Mouse (Mus musculus) olfactory bulb, adult 2 months (tissue): ENCODE results near the gene Klhdc7a. TPM values are rescaled to one million over a fixed set of nuclear protein-coding genes. Genes with fewer than 3 reads are reported as not detected.

Source experiments
- H3K27ac ChIP-seq: fragments of 200-500 bp; 2 replicates; pipeline ENCODE4 v1.5.1; 2012; ENCODE audit warnings: low read depth, low read length; ENCODE audit not compliant: insufficient read depth
- H3K4me1 ChIP-seq: fragments of 200-500 bp; 2 replicates; pipeline ENCODE4 v1.6.1; 2012; ENCODE audit warnings: low read length; ENCODE audit not compliant: control insufficient read depth, insufficient read depth
- H3K4me3 ChIP-seq: fragments of 200-500 bp; 2 replicates; pipeline ENCODE4 v1.5.1; 2012; ENCODE audit warnings: mild to moderate bottlenecking, low read depth, low read length, moderate library complexity; ENCODE audit not compliant: insufficient read depth
- CTCF ChIP-seq: fragments of 200-500 bp; IDR thresholded peaks from 2 replicates; pipeline ENCODE4 v1.5.1; 2012; ENCODE audit warnings: low read depth, mild to moderate bottlenecking, low read length, moderate library complexity; ENCODE audit not compliant: insufficient read depth
- POLR2A ChIP-seq: fragments of 200-500 bp; IDR thresholded peaks from 2 replicates; pipeline ENCODE4 v1.6.1; 2012; ENCODE audit warnings: mild to moderate bottlenecking, low read depth, low read length, moderate library complexity; ENCODE audit not compliant: insufficient read depth
- WGBS: fragments of 180-500 bp; shearing (Covaris S2); methylation state at CpG from one replicate; pipeline ENCODE4 v1.1.7; 2018; 5-methylcytosine and 5-hydroxymethylcytosine counted together
- polyA plus RNA-seq: library from polyadenylated mRNA; stranded (reverse); fragments of >200 nt; gene quantifications from 2 replicates; pipeline ENCODE4 v1.2.4, GENCODE M21; 2012; ENCODE audit warnings: low replicate concordance; ENCODE audit not compliant: missing spikeins, insufficient read depth, insufficient read length

Klhdc7a gene
- polyA plus RNA-seq, 1 experiment = not detected

DNA sequence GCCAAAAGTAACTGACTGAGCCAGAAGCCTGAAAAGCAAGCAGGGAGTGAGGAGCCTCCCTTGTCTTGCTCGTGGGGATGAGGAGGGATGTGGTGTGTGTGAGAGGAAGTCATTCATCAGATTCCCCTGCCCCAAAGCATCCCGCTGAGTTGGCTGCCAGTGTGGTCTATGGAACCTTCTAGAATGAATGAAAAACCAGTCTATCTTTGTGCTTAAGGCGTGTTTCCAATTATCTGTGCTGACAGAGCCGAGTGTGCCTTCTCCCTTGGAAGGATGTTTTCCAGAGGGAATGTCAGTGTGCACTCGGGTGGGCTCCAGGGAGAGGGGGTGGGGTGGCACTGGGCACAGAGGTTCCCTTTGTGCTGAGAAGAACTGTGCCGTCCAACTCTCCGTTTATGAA lies 19.2 kb downstream of the Klhdc7a start:
- TF ChIP-seq CTCF (no peak), POLR2A (no peak)
- 19% methylated on average over 7 of the region's 7 CpGs for WGBS
- Histone ChIP-seq H3K4me1 (peaks cover 14% of the 10 kb centered on the region), H3K4me3 (no peak overlapping the region), H3K27ac (no peak overlapping the region)

DNA sequence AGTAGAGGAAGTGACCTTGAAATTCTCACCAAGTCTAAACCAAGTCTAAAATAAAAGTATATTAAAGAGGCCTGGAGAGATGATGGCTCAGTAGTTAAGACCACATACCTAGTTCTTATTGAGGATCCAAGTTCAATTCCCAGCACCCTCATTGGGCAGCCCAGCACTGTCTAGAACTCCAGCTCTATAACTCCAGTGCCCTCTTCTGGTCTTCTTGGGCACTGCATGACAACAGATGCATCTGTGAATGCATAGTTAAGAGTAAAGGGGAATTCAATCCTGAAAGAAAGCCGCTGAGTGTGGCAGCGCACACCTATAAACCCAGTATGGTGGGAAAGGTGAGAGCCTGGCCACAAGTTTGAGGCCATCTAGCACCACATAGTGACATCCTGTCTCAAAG lies 20.5 kb downstream of the Klhdc7a start:
- WGBS = 98% methylated on average over 2 of the region's 2 CpGs
- TF ChIP-seq CTCF (no peak), POLR2A (no peak)
- H3K4me3 ChIP-seq = no peak overlapping the region

DNA sequence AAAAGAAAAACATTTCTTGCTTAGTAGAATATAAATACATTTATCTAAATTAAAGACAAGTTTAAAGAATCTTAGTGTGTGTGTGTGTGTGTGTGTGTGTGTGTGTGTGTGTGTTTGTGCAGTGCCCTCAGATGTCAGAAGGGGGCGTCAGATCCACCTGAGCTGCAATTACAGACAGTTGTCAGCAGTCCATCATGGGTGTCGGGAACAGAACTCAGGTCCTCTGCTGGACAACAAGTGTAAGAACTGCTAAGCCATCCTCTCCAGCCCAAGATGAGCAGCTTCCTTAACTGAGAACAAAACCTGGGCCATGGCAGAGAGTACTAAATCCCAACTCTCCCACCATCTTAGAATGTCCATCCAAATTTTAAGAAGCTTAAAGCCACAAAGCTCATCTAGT lies 26.0 kb downstream of the Klhdc7a start:
- TF ChIP-seq CTCF (no peak), POLR2A (no peak)
- WGBS = 86% methylated on average over 2 of the region's 2 CpGs
- Histone ChIP-seq H3K27ac (no peak overlapping the region), H3K4me3 (no peak overlapping the region), H3K4me1 (peaks cover 5% of the 10 kb centered on the region)

More for the DNA sequence above, 20.5 kb downstream of the Klhdc7a start:
- Histone ChIP-seq H3K4me1 (peaks cover 17% of the 10 kb centered on the region), H3K27ac (no peak overlapping the region)

DNA sequence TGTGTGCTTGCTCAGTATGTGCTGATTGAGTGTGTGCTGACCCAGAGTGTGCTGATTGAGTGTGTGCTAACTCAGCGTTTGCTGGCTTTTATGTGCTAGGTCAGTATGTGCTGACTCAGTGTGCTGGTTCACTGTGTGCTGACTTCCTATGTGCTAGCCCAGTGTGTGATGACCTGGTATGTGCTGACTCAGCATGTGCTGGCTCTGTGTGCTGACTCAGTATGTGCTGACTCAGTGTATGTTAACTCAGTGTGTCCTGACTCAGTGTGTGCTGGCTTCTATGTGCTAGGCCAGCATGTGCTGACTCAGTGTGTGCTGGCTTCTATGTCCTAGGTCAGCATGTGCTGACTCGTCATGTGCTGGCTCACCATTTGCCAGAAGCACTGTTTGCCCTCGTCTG lies 32.3 kb downstream of the Klhdc7a start:
- Histone ChIP-seq H3K27ac (no peak overlapping the region), H3K4me1 (peaks cover 18% of the 10 kb centered on the region), H3K4me3 (no peak overlapping the region)
- WGBS = 85% methylated on average over 3 of the region's 3 CpGs
- TF ChIP-seq POLR2A (no peak), CTCF (no peak)

DNA sequence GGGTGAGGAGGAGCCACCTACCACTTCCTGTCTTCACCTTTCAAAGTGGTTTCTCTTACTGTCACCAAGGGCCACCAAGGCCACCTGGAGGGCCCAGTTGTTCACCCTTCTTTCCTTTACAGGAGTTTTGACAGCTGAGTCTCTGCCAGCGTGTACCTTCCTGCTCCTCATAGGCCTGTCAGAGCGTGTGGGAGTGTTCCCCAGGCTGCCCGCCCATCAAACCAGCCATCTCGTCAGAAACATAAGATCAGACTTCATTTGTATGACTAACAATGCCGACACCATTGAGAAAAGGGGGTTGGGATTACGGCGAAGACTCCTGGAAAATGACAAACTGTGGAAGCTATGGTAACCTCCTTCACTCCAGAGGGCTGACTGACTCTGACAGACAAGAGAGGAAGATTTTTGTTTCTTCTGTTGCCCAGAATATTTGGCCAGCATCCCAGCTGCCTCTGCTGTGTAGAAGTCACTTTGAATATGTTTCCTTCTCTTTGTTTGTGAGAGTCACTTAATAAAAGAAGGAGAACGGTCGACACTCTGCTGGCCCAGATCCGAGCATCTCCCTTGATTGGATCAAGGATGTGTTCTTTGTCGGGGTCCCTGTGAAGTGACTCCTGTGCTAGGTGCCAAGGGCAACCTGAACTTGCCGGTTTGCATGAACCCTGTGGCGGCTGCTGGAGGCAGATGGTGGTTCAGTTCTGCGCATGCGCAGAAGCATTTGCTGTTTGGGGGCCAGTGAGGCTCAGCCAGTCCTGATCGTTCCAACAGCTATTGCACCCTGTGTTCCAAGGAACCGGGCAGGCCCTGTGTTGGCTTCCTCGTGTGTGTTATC lies 34.6 kb downstream of the Klhdc7a start:
- Histone ChIP-seq H3K27ac (no peak overlapping the region; the same call in 1 of the 2 replicates), H3K4me1 (peaks cover 18% of the 10 kb centered on the region), H3K4me3 (no peak overlapping the region)
- TF ChIP-seq POLR2A (no peak), CTCF (no peak)
- WGBS = 58% methylated on average over 18 of the region's 18 CpGs

DNA sequence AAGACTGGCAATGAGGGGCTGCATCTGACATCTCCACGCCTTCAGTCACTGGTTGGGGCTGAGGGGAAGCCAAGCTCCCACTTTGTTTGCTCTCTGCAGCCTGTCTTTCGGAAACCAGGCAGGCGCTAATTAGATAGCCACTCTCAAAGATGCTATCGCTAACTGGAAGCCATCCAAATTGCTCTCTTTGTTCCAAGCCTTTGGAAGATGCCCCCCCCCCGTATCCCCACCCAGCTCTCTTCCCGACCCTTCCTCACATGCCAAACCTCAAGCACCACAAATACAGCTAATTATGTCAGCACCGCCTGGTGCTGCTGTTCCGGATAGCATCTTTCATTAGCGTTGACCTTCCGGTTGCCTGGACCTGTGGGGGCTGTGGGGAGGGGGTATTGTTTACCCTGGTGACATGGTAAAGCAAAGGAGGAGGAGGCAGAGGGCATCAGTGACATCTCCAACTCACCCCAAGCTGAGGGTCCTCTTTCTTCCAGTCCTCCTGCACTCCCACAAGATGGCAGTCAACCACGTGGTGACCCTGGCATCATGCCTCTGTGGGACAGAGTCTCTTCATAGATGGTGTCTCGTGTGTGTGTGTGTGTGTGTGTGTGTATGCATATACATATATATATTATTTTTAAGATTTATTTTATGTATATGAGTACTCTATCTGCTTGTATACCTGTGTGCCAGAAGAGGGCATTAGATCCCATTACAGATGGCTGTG lies 35.9 kb downstream of the Klhdc7a start:
- TF ChIP-seq CTCF (no peak), POLR2A (no peak)
- Histone ChIP-seq H3K4me1 (peaks cover 24% of the 10 kb centered on the region), H3K27ac (no peak overlapping the region), H3K4me3 (no peak overlapping the region)
- WGBS = 10% methylated on average over 12 of the region's 12 CpGs

DNA sequence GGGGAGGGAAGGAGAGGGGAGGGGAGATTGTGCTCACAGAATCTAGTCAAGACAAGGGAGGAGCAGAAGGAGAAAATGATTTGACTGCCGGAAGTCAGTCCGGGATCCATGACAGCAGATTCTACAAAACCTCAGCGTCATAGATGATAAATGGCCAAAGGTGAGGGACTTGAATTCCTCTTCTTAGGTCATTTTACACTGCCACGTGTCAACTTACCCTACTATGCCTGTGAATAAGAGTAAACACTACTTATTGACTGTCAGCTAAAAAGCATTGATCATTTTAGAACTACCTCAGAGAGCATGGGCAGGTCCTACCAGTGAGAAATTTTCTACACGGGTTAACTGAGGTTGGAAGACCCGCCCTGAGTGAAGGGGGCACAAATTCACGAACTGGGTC lies 36.9 kb downstream of the Klhdc7a start:
- Histone ChIP-seq H3K27ac (peak overlapping the region; percentile 20; the same call in 1 of the 2 replicates), H3K4me3 (no peak overlapping the region), H3K4me1 (peaks cover 32% of the 10 kb centered on the region)
- TF ChIP-seq POLR2A (no peak), CTCF (no peak)
- 32% methylated on average over 7 of the region's 7 CpGs for WGBS

DNA sequence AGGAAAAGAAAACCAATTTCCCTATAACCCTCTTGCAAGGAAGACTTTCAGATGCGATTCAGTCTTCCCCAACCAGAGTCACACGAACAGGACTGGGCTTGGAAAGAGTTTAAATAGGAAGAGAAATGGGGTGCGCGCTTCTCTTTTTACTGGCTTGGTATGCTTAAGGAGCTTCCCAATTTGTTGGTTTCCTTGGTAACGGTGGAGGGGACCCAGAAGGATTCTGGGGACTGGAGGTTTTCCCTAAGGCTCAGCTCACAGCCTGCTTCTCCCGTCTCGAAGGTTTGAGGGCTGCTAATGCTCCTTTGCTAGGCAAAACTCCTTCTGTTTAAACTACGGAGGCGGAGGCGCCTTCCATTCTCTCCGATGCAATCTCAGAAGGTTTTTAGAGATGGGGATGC lies 41.7 kb downstream of the Klhdc7a start:
- 4% methylated on average over 11 of the region's 11 CpGs for WGBS
- Histone ChIP-seq H3K4me1 (peaks cover 26% of the 10 kb centered on the region), H3K4me3 (peak overlapping the region; percentile 22; the same call in 1 of the 2 replicates), H3K27ac (peak overlapping the region; percentile 94)
- TF ChIP-seq POLR2A (0 out of 2 replicates have a peak, but pooled peaks have one; percentile 22), CTCF (no peak)

DNA sequence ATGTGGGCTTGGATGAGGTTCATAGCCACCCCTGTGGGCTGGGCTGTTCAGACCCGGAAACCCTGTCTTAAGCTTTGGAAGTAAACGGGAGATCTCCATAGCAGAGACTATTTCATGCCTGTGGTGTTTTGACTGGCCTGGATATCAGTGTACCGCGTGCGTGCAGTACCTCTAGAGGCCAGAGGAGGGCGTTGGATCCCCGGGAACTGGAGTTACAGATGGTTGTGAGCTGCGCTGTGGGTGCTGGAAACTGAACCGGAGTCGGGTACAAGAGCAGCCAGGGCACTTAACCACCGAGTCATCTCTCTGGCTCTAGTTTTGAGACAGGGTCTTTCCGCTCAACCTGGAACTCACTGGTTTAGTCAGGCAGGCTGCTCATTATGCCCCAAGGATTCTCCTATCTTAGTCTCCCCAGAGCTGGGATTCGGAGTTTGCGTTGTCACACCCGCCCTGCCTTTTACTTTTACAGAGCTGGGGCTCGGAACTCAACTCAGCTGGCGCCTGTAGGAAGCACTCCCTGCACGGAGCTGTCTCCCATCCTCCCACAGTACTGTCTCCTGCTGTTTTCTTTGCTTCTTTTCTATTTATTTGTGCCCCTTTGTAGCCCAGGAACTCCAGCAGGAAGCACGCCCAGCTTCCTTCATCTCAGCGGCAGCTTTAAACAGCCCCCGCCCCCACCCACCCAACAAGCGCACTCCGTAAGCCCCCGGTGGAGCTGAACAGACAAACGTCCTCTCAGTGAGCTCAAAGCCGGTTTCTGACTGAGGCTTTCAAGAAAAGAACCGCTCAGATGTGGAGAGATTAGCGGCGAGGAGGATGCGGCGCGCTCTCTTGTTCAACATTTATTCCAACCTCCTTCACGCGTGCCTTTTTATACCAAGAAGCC lies 42.3 kb downstream of the Klhdc7a start:
- H3K4me1 ChIP-seq = peaks cover 24% of the 10 kb centered on the region
- WGBS = 11% methylated on average over 34 of the region's 34 CpGs
- peak overlapping the region; percentile 94 for H3K27ac ChIP-seq
- TF ChIP-seq POLR2A (no peak), CTCF (peak; percentile 67; the same call in 1 of the 2 replicates)
- H3K4me3 ChIP-seq = peak overlapping the region; percentile 22; the same call in 1 of the 2 replicates
